Mouse (Mus musculus) limb, embryonic 13.5 days (tissue): ENCODE data around the gene Lbhd2. TPM values are rescaled to one million over a fixed set of nuclear protein-coding genes. Genes with fewer than 3 reads are reported as not detected.

Experiments
- ATAC-seq: fragments of 200-750 bp; cut with Nextera tagmentation; 2 replicates; pipeline ENCODE4 v1.8.0; 2017; ENCODE audit warnings: low read depth, moderate number of reproducible peaks, moderate TSS enrichment; ENCODE audit not compliant: low FRiP score
- H3K27ac ChIP-seq: fragments of 300-500 bp; sonication (generic); 2 replicates; pipeline ENCODE4 v1.5.1; 2015; ENCODE audit warnings: inconsistent platforms, mild to moderate bottlenecking, moderate library complexity
- H3K27me3 ChIP-seq: fragments of 300-500 bp; sonication (generic); 2 replicates; pipeline ENCODE4 v1.6.1; 2015; ENCODE audit warnings: mild to moderate bottlenecking, inconsistent platforms
- H3K36me3 ChIP-seq: fragments of 300-500 bp; sonication (generic); 2 replicates; pipeline ENCODE4 v1.6.1; 2015; ENCODE audit warnings: inconsistent platforms, mild to moderate bottlenecking, moderate library complexity
- H3K4me1 ChIP-seq: fragments of 300-500 bp; sonication (generic); 2 replicates; pipeline ENCODE4 v1.6.1; 2015; ENCODE audit warnings: inconsistent platforms
- H3K4me2 ChIP-seq: fragments of 300-500 bp; sonication (generic); replicated peaks from 2 replicates; pipeline ENCODE4 v1.6.1; 2015; ENCODE audit warnings: inconsistent platforms, mild to moderate bottlenecking, moderate library complexity
- H3K4me3 ChIP-seq: fragments of 300-500 bp; sonication (generic); 2 replicates; pipeline ENCODE4 v1.5.1; 2015; ENCODE audit warnings: moderate library complexity, mild to moderate bottlenecking, inconsistent platforms
- H3K9ac ChIP-seq: fragments of 300-500 bp; sonication (generic); 2 replicates; pipeline ENCODE4 v1.6.1; 2015; ENCODE audit warnings: mild to moderate bottlenecking, inconsistent platforms
- H3K9me3 ChIP-seq: fragments of 300-500 bp; sonication (generic); 2 replicates; pipeline ENCODE4 v1.6.1; 2016; ENCODE audit warnings: inconsistent platforms
- WGBS: fragments of 180-500 bp; shearing (Covaris S2); methylation state at CpG from one replicate; pipeline ENCODE4 v1.1.7; 2015; 5-methylcytosine and 5-hydroxymethylcytosine counted together
- polyA plus RNA-seq: library from polyadenylated mRNA; unstranded; fragments of >200 nt; fragmentation: Nextera tagmentation; extraction: Ambion mirVana; gene quantifications from 2 replicates; pipeline ENCODE4 v1.2.1, GENCODE M21; 2015

The Lbhd2 gene
- polyA plus RNA-seq, 1 experiment from 2014 or later: 9.5 TPM

DNA sequence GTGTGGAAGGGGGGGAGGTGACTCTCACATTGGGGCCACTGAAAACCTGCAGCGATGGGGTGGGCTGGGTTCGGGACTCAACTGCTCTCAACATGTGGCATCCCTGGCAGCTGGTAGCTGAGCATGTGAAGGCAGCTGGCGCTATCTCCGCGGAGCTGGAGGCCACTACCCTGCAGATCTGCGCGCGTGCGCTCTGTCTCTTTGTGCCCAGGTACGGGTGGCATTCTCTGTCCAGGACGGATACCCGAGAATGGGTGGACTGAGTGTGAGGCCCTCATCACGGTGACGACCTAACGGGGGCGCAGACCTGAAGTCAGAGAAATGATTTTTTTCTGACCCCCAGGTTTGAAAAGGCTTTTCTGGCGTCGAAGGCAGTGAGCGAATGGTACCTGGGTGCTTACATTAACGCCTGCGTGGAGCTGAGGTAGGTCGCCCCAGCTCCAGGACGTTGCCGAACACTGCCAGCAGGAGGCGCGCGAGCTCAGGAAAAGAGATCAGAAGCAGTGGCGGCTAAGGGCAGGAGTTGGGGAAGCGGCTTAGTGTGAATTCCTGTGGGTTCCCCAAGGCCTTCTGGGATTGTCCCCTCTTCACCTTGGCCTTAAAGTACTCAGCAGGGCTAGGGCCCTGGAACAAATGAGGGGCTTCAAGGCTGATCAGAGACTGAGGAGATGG, 19.3 kb downstream of the Lbhd2 start:
- Histone ChIP-seq H3K4me1 (peaks cover 53% of the 10 kb centered on the region), H3K4me2 (peak overlapping the region; percentile 24; the same call in 1 of the 2 replicates), H3K36me3 (no peaks in the 10 kb centered on the region), H3K27ac (no peak overlapping the region), H3K9me3 (no peaks in the 10 kb centered on the region), H3K4me3 (no peak overlapping the region), H3K27me3 (peaks cover 99% of the 10 kb centered on the region), H3K9ac (no peak overlapping the region)
- WGBS: 17% methylated on average over 29 of the region's 29 CpGs
- ATAC-seq: peak; percentile 49; the same call in 1 of the 2 replicates

DNA sequence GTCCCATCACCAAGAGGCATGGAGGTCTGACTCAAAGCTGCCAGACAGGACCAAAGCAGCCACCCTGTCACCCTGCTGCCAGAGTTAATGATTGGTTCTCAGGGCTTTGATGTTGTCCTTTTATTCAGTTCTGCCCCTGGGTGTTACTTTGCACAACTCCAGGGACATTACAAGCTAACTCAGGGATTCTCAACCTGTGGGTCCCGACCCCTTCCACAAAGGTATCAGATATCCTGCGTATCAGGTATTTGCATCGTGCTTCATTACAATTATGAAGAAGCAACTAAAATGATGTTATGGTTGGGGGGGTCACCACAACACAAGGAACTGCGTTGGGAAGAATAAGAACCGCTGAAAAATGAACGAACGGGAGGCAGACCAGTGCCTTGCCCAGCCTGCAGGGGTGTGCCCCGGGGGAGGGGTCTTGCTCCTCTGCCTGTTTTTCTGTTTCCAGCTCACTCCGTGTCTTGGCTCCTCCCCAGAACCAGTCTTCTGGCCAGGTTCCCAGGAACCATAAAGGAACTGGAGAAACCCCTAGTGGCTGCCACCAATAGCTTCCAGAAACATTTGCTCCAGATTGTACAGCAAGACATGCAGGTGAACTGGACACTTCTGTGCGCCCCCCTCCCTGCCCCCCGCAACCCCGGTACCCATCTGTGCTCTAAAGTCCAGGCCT, 21.0 kb downstream of the Lbhd2 start:
- 44% methylated on average over 12 of the region's 12 CpGs for WGBS
- Histone ChIP-seq H3K4me2 (no peak overlapping the region), H3K4me1 (peaks cover 56% of the 10 kb centered on the region), H3K27me3 (peaks cover 99% of the 10 kb centered on the region), H3K4me3 (no peak overlapping the region), H3K36me3 (no peaks in the 10 kb centered on the region), H3K27ac (no peak overlapping the region), H3K9ac (no peak overlapping the region), H3K9me3 (no peaks in the 10 kb centered on the region)
- no peak for ATAC-seq

DNA sequence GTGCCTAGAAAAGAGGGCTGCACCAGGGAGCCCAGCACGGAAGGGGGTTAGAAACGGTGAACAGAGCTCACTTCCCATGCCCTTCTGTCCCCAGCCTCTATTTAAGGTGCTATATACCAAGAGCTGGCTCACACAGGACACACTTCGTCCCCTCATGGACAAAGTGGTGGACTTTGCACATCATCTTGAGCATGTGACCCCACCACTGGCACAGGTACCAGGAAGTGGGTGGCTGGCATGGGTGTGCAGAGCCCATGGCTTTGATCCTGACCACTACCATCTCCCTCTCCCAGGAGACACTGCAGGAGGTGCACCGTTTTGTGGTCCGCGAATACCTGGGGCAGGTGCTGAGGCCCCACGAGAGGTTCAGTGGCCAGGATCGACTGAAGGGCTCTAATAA, 21.8 kb downstream of the Lbhd2 start:
- Histone ChIP-seq H3K9me3 (no peaks in the 10 kb centered on the region), H3K4me1 (peaks cover 52% of the 10 kb centered on the region), H3K27me3 (peaks cover 95% of the 10 kb centered on the region), H3K4me2 (peak overlapping the region; percentile 73), H3K9ac (0 out of 2 replicates have a peak overlapping the region, but pooled peaks have one; percentile 4), H3K36me3 (no peaks in the 10 kb centered on the region), H3K4me3 (no peak overlapping the region), H3K27ac (no peak overlapping the region)
- no peak for ATAC-seq
- 19% methylated on average over 8 of the region's 8 CpGs for WGBS

DNA sequence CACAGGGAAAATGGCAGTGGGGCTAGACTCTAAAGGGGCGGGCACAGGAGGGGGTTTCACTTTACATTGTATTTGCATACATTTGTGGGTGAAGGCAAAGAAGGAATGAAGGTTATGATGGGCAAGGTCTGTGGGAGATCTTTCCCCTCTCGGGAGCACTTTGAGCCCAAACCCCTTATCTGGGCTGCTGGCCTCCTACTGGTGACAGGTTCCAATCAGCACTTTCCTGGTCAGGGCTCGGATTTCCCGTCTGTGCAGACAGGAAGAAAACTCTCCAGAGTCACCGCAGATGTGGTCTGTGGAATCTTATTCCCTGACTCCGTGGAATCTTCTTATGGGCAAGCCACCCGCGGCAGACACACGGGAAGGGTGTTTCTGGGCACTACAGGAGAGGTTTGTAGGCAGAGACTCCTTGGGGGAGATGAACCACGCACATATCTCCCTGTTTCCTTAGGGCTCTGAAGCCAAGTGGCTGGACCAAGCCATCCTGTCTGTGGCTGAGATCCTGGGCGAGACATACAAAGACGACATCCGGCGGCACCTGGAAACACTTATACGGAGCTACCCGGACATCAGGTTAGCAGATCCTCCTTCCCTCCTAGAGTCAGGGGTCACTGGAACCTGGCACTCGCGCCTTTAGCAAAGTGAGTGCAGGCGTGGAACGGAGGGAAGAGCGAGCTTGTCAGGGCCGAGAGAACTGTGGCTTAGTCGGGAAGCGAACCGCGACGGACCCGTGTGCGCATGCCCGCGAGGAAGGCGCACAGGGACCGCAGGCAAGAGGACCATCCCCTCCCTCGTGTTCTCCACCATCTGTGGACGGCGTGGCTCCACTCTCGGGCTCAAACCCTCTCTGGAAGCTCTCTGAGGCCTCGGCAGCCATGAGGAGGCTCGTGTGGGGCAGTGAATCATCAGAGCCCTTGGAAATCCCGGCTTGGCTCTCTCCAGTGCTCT, 22.6 kb downstream of the Lbhd2 start:
- H3K4me1 ChIP-seq: peaks cover 47% of the 10 kb centered on the region
- peak overlapping the region; percentile 73 for H3K4me2 ChIP-seq
- ATAC-seq: peak; percentile 52
- no peaks in the 10 kb centered on the region for H3K36me3 ChIP-seq
- H3K9me3 ChIP-seq: no peaks in the 10 kb centered on the region
- H3K4me3 ChIP-seq: peak overlapping the region; percentile 43
- peak overlapping the region; percentile 55; the same call in 1 of the 2 replicates for H3K9ac ChIP-seq
- peaks cover 91% of the 10 kb centered on the region for H3K27me3 ChIP-seq
- no peak overlapping the region for H3K27ac ChIP-seq
- under 1% methylated on average over 40 of the region's 40 CpGs for WGBS

DNA sequence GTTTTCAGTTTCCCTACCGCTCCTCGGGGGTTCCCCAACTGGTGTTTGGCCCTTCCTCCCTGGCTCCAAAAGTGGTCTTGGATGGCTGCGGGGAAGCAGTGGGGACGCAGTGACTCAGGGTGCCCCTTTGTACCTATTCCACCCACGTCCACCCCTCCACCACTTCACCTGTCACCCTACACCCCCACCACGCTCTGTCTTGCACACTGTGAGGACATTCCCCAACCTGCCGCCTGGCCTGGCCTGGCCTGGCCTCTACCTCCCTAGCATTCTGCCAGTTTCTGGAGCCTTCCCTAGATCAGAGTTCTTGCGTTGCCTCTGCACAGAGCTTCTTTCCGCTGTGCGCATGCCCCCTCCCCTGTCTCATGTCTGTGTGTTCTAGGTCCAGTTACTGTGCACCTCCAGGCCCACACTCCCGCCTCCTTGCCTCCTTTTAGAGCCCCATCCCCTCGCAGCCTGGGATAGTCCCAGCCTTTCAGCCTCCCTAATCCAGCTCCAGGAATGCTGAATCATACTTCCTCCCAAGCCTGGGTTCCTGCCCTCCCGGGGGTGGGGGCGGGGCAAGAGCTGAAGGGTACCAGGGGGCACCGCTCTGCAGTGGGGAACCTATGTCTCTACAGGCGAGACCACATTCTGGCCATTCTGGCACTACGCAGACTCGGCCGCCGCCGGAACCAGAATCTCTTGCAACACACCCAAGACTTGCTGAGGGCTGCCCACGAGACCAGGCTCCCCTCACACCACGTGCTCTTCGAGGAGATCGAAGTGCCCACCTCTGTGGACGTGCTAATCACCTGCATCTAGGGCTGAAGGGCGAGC, 23.6 kb downstream of the Lbhd2 start:
- Histone ChIP-seq H3K4me2 (peak overlapping the region; percentile 73), H3K4me3 (peak overlapping the region; percentile 43), H3K9ac (peak overlapping the region; percentile 55), H3K9me3 (no peaks in the 10 kb centered on the region), H3K27me3 (peaks cover 91% of the 10 kb centered on the region), H3K27ac (no peak overlapping the region), H3K4me1 (peaks cover 46% of the 10 kb centered on the region), H3K36me3 (no peaks in the 10 kb centered on the region)
- ATAC-seq: no peak
- WGBS: 13% methylated on average over 27 of the region's 27 CpGs

DNA sequence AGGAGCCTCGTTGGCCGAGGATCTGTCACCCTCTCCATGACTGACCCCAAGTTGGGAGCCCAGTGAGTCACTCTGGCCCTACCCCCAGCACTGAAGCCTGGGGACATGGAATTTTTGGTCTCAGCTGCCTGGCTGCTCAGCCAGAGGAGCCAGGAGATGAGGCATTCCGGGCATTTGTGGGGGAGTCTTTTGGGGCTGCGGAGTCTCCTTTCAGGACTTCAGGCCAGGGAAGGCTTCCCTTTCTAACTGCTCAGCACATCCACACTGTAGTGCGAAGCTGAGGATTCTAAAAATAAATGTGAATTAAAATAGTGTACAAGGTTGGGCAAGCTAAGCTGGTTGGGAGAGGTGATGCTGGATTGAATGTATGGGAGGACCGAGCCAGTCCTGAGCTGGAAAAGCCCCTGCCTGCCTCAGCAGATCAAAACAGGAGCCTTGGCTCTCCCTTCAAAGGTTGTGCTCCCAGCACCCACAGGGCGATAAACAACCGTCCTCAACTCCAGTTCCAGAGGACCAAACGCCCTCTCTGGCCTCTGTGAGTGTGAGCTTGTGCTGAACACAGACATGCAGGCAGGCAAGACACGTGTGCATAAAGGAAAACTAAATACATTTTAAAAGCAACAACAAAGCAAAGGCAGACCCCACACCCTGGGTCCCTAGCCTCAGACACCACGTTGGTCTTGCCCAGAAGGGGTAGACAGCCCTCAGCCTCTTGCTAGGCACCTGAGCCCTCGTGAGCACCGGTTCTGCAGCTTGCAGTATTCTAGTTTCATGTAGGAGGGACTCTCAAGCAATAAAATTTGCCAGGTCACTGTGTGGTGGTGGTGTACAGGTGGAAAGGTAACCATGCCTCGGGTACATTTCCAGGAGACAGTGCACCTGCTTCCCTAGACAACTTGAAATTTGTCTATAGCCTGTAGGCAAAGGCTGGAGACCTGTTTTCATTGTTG, 24.5 kb downstream of the Lbhd2 start:
- H3K4me1 ChIP-seq: peaks cover 41% of the 10 kb centered on the region
- no peaks in the 10 kb centered on the region for H3K9me3 ChIP-seq
- no peak for ATAC-seq
- no peaks in the 10 kb centered on the region for H3K36me3 ChIP-seq
- H3K27me3 ChIP-seq: peaks cover 90% of the 10 kb centered on the region
- H3K27ac ChIP-seq: no peak overlapping the region
- peak overlapping the region; percentile 73; the same call in 1 of the 2 replicates for H3K4me2 ChIP-seq
- 26% methylated on average over 14 of the region's 14 CpGs for WGBS
- H3K9ac ChIP-seq: no peak overlapping the region
- H3K4me3 ChIP-seq: no peak overlapping the region

DNA sequence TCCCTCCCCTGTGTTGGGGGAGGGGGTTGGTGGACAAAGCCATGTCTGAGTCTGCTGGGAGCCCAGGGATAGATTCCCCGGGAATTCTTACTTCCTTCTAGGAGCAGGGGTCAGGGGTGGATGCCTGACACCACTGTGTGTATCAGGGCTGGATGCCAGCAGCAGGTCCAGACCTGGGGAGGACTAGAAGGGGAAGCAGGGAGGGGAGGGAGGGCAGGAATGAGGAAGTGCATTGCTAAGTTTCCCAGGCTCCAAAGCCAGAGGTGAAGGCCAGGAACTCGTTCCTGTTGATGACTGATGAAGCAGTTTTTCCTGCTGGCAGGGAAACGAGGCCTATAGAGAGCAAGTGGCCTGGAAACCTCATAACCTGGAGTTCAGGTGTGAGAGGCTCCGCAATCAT, 25.5 kb downstream of the Lbhd2 start:
- peaks cover 92% of the 10 kb centered on the region for H3K27me3 ChIP-seq
- peaks cover 41% of the 10 kb centered on the region for H3K4me1 ChIP-seq
- WGBS: 38% methylated on average over 4 of the region's 4 CpGs

DNA sequence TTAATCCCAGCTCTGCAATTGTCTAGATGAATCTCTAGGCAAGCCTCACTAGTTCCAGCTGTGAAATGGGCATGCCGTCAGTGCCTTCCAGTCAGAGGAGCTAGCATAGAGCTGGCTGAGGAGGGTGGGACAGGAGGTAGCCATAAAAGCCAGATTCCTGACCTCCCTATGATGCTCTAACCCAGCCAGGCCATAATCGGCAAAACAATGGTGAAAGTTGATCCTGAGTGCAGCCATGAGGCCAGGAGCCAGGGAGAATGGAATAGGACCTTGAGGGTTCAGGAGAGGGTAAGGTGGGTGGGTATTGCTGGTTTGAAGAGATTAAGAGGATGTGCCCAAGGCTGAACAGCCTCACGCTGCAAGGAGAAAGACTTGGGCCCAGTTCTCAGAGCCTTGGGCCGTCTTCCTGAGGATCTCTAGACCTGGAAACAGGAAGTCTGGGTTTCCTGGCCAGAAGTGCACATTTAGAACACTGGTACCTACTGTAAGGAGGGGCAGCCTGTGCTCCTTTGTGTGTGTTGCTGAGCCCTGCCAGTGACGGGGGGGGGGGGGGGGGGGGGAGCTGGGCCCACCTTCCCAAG, 26.2 kb downstream of the Lbhd2 start:
- Histone ChIP-seq H3K9ac (no peak overlapping the region), H3K27ac (no peak overlapping the region), H3K9me3 (no peaks in the 10 kb centered on the region), H3K36me3 (no peaks in the 10 kb centered on the region), H3K27me3 (peaks cover 92% of the 10 kb centered on the region), H3K4me1 (peaks cover 34% of the 10 kb centered on the region), H3K4me3 (no peak overlapping the region), H3K4me2 (no peak overlapping the region)
- 54% methylated on average over 5 of the region's 5 CpGs for WGBS
- no peak for ATAC-seq

More for the DNA sequence above, 25.5 kb downstream of the Lbhd2 start:
- no peak for ATAC-seq
- no peaks in the 10 kb centered on the region for H3K36me3 ChIP-seq
- H3K4me2 ChIP-seq: no peak overlapping the region
- H3K4me3 ChIP-seq: no peak overlapping the region
- H3K9me3 ChIP-seq: no peaks in the 10 kb centered on the region
- no peak overlapping the region for H3K9ac ChIP-seq
- no peak overlapping the region for H3K27ac ChIP-seq

DNA sequence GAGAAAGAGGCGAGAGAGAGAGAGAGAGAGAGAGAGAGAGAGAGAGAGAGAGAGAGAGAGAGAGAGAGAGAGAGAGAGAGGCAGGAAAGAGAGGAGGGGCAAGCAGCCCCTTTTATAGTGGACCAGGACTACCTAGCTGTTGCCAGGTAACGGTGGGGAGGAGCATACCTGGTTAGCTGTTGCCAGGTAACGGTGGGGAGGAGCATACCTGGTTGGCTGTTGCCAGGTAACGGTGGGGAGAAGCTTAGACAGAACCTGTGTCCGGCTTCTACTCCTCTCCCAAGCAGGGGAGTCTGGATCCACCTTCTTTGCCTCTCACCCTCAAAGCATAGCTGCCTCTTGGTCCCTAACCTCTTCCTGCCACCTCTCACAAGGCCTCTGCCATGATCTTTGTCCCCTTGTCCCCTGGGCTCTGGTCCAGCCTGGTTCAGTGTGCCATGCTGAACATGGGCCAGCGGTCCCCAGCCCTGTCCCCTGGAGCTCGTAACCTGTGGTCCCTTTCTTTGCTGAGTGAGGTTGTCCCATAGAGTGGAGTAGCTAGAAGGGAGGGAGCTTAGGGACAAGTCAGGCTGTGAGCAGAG, 27.6 kb downstream of the Lbhd2 start:
- H3K27me3 ChIP-seq: peaks cover 92% of the 10 kb centered on the region
- H3K4me1 ChIP-seq: peaks cover 19% of the 10 kb centered on the region
- H3K4me3 ChIP-seq: no peak overlapping the region
- no peak overlapping the region for H3K9ac ChIP-seq
- WGBS: 30% methylated on average over 6 of the region's 7 CpGs
- no peaks in the 10 kb centered on the region for H3K36me3 ChIP-seq
- H3K4me2 ChIP-seq: no peak overlapping the region
- H3K9me3 ChIP-seq: no peaks in the 10 kb centered on the region
- no peak for ATAC-seq
- H3K27ac ChIP-seq: no peak overlapping the region

DNA sequence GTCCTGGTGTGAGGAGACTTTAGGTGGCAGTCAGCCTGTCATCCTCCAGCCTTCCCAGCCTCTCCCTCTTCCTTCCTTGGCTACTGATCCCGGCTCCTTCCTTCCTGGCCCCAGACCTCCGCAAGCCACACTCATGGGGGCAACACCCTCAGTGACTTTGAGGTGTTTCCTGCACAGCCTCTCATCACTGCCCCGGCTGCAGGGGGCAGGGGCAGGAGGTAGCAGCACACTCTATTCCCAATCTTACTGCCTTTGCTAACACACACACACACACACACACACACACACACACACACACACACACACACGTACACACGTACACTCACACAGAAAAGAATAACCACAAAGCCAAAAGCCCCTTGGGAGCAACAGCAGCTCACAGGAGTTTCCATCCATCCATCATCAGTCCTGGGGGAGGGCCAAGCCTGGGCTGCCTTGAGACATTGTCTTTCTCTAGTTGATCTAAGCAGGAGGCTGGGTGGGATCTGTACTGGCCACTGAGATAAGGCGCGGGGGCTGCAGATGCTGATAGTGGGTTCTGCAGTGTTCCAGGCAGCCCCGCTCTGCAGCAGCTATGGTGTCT, 28.2 kb downstream of the Lbhd2 start:
- no peak overlapping the region for H3K27ac ChIP-seq
- no peak overlapping the region for H3K4me2 ChIP-seq
- H3K27me3 ChIP-seq: peaks cover 92% of the 10 kb centered on the region
- no peaks in the 10 kb centered on the region for H3K9me3 ChIP-seq
- WGBS: 54% methylated on average over 8 of the region's 8 CpGs
- no peak overlapping the region for H3K4me3 ChIP-seq
- no peak for ATAC-seq
- no peaks in the 10 kb centered on the region for H3K36me3 ChIP-seq
- H3K4me1 ChIP-seq: peaks cover 14% of the 10 kb centered on the region
- no peak overlapping the region for H3K9ac ChIP-seq
